Mouse (Mus musculus) urinary bladder, postnatal 4 days (tissue): ENCODE results near the gene Gm4175.
"Not testable (repeated sequence)": the region's sequence is repeated elsewhere in the genome, so short reads cannot be mapped to it uniquely, and the experiment has no call there.

ENCODE experiments used
- DNase-seq, 2 experiments: peaks; one replicate each; pipeline ENCODE4 v3.0.0; 2021 to 2022; ENCODE audit warnings: low spot score in 2 of 2

The Gm4175 gene

DNA sequence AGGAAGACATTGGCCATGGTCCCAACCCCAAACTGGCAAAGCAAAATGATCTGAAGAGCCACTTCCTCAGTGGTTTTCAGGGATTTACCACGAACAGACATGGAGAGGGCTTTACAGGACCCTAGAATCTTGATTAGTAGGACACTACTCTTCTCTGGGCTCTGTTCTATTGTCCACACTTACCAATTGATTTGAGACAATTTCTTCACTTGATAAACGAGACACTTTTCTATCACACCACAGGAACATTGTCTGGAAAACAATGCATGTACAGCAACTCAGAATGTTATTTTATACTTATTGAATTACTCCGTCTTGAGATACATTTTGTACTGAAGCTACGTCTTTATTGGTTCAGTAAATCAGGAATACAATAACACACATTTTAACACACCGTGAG is at the start of gene Gm4175:
TSS of gene Gm4175 (minus strand) at position 101 of the 400 bp plus-strand sequence.
- DNase-seq = not testable (repeated sequence)

DNA sequence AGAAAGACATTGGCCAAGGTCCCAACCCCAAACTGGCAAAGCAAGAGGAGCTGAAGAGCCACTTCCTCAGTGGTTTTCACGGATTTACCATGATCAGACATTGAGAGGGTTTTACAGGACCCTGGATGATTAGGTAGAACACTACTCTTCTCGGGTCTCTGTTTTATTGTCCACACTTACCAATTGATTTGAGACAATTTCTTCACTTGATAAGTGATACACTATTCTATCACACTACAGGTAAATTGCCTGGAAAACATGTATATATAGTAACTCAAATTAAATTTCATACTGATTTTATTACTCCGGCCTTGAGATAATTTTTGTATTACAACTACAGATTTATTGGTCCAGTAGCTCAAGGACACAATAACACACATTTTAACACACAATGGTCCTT is 35.4 kb upstream of the Gm4175 start, which contains the start of gene Gm4177:
TSS of gene Gm4177 (minus strand) at position 101 of the 400 bp plus-strand sequence.
- DNase-seq = not testable (repeated sequence)
